Mouse (Mus musculus): ENCODE results near the gene 1300017J02Rik. TPM values are rescaled to one million over a fixed set of nuclear protein-coding genes. Genes with fewer than 3 reads are reported as not detected.
A peak's percentile ranks its signal among the peaks of the same experiment; 100 is the strongest.

The 1300017J02Rik gene
- total and polyA plus RNA-seq, 2 experiments from 2014 or later = 1.4 TPM; not detected in 1

GRCm38 (mm10) chr9:103233006-103233395 lies 71.9 kb downstream of the 1300017J02Rik start:
- WGBS = 53% methylated on average over 7 of the region's 7 CpGs
- H3K27ac ChIP-seq (ENCODE audit: low read depth) = no peak overlapping the region

GRCm38 (mm10) chr9:103232232-103233005 lies 72.5 kb downstream of the 1300017J02Rik start:
- Histone ChIP-seq H3K4me1 (ENCODE audit: control insufficient read depth, insufficient read depth) (no peaks in the 10 kb centered on the region), H3K9me3 (replicated peaks; ENCODE audit: control insufficient read depth, low read length) (no peaks in the 10 kb centered on the region), H3K4me2 (ENCODE audit: low read depth, low read length) (no peak overlapping the region), H3K9ac (replicated peaks; ENCODE audit: low read depth, low read length) (no peak overlapping the region), H3K36me3 (replicated peaks; ENCODE audit: control insufficient read depth, insufficient read depth, low read length) (no peaks in the 10 kb centered on the region), H3K27ac (ENCODE audit: low read depth) (no peak overlapping the region), H3K27me3 (ENCODE audit: control insufficient read depth, insufficient read depth, low read length) (no peaks in the 10 kb centered on the region; the same call in 1 of the 2 replicates), H3K4me3 (ENCODE audit: low read depth, low read length) (no peak overlapping the region)
- no peak for ATAC-seq (ENCODE audit: insufficient read depth, low read depth)
- TF ChIP-seq EP300 (IDR thresholded peaks at IDR 0.05; ENCODE audit: low read depth) (no peak), CTCF (IDR thresholded peaks at IDR 0.05; ENCODE audit: low read depth) (no peak)
- no peak for DNase-seq (ENCODE audit: low spot score)
- WGBS = 80% methylated on average over 7 of the region's 7 CpGs

More at GRCm38 (mm10) chr9:103233006-103233395, 71.9 kb downstream of the 1300017J02Rik start:
- no peak for ATAC-seq (ENCODE audit: insufficient read depth, low read depth)
- H3K4me3 ChIP-seq (ENCODE audit: low read depth, low read length) = no peak overlapping the region
- no peak overlapping the region for H3K4me2 ChIP-seq (ENCODE audit: low read depth, low read length)
- no peaks in the 10 kb centered on the region; the same call in 1 of the 2 replicates for H3K27me3 ChIP-seq (ENCODE audit: control insufficient read depth, insufficient read depth, low read length)
- no peak overlapping the region for H3K9ac ChIP-seq (replicated peaks; ENCODE audit: low read depth, low read length)
- H3K4me1 ChIP-seq (ENCODE audit: control insufficient read depth, insufficient read depth) = no peaks in the 10 kb centered on the region
- TF ChIP-seq CTCF (IDR thresholded peaks at IDR 0.05; ENCODE audit: low read depth) (no peak), EP300 (IDR thresholded peaks at IDR 0.05; ENCODE audit: low read depth) (no peak)
- no peaks in the 10 kb centered on the region for H3K9me3 ChIP-seq (replicated peaks; ENCODE audit: control insufficient read depth, low read length)
- DNase-seq (ENCODE audit: low spot score) = no peak
- H3K36me3 ChIP-seq (replicated peaks; ENCODE audit: control insufficient read depth, insufficient read depth, low read length) = no peaks in the 10 kb centered on the region

DNA sequence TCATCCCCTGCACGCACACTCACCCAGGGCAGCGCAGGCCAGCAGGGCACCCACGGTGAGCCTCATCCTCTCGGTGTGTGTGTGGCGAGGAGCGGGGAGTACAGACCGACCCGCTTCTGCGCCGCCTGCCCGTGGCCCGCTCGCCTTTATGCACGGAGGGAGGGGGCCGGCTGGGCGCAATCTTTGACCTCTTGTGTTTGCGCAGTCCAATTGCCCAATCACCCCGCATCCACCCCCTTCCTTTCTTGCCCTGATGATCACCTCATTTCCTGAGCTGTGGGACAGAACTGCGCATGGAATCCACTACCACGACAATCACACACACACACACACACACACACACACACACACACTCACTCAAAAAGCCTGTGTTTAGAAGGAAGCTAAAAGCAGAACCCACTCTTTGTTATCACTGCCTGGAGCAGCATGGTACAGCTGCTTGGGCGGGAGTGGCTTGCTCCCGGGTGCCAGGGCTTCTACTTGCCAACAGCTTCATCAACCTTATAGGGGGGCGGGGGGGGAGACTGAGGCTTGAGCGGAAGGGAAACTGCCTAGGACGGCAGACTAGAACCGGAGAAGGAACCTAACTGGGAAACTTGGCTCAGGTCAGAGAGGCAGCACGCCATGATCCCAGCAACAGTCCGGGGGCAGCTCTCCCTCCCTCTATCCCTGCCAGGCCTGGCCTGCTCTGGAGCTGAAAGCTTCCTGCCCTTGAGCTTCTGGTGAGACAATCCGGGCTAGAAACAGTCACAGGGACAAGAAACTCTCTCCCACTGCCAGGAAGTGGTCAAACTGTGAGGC lies 74.5 kb downstream of the 1300017J02Rik start, which contains the start of the genes Gm20425 and Trf:
TSS of gene Gm20425 (minus strand) at position 157 of the 801 bp plus-strand sequence.
TSS of gene Trf (minus strand) at position 294 of the 801 bp plus-strand sequence.
- Histone ChIP-seq H3K4me3 (ENCODE audit: low read depth, low read length) (peak within 1 kb of the TSS; percentile 27; the same call in 1 of the 2 replicates), H3K27ac (ENCODE audit: low read depth) (peak within 1 kb of the TSS; percentile 39; the same call in 1 of the 2 replicates), H3K9ac (replicated peaks; ENCODE audit: low read depth, low read length) (0 out of 2 replicates have a peak within 1 kb of the TSS, but pooled peaks have one; percentile 2), H3K36me3 (replicated peaks; ENCODE audit: control insufficient read depth, insufficient read depth, low read length) (no peaks in the 10 kb centered on the region), H3K9me3 (replicated peaks; ENCODE audit: control insufficient read depth, low read length) (no peaks in the 10 kb centered on the region), H3K27me3 (ENCODE audit: control insufficient read depth, insufficient read depth, low read length) (no peaks in the 10 kb centered on the region; the same call in 1 of the 2 replicates), H3K4me2 (ENCODE audit: low read depth, low read length) (peak within 1 kb of the TSS; percentile 54), H3K4me1 (ENCODE audit: control insufficient read depth, insufficient read depth) (no peaks in the 10 kb centered on the region)
- TF ChIP-seq CTCF (IDR thresholded peaks at IDR 0.05; ENCODE audit: low read depth) (no peak), EP300 (IDR thresholded peaks at IDR 0.05; ENCODE audit: low read depth) (no peak)
- DNase-seq (ENCODE audit: low spot score) (peak; percentile 56), ATAC-seq (ENCODE audit: insufficient read depth, low read depth) (peak; percentile 71)
- 26% methylated on average over 29 of the region's 29 CpGs for WGBS

GRCm38 (mm10) chr9:103229037-103229867 lies 75.6 kb downstream of the 1300017J02Rik start:
- Histone ChIP-seq H3K27me3 (ENCODE audit: control insufficient read depth, insufficient read depth, low read length) (no peaks in the 10 kb centered on the region; the same call in 1 of the 2 replicates), H3K9me3 (replicated peaks; ENCODE audit: control insufficient read depth, low read length) (no peaks in the 10 kb centered on the region), H3K9ac (replicated peaks; ENCODE audit: low read depth, low read length) (no peak overlapping the region), H3K4me1 (ENCODE audit: control insufficient read depth, insufficient read depth) (no peaks in the 10 kb centered on the region), H3K36me3 (replicated peaks; ENCODE audit: control insufficient read depth, insufficient read depth, low read length) (no peaks in the 10 kb centered on the region), H3K27ac (ENCODE audit: low read depth) (peak overlapping the region; percentile 39; the same call in 1 of the 2 replicates), H3K4me2 (ENCODE audit: low read depth, low read length) (no peak overlapping the region), H3K4me3 (ENCODE audit: low read depth, low read length) (no peak overlapping the region)
- ATAC-seq (ENCODE audit: insufficient read depth, low read depth) (no peak), DNase-seq (ENCODE audit: low spot score) (no peak)
- 82% methylated on average over 15 of the region's 15 CpGs for WGBS
- no peak for TF ChIP-seq CTCF (IDR thresholded peaks at IDR 0.05; ENCODE audit: low read depth)
- TF ChIP-seq EP300 (IDR thresholded peaks at IDR 0.05; ENCODE audit: low read depth) = no peak

Data from heart, postnatal 0 days (tissue).